Mouse (Mus musculus) embryonic fibroblast, embryonic 13.5 days (primary cell): ENCODE results near the gene Slc5a5.

ENCODE experiments used
- CTCF ChIP-seq: IDR thresholded peaks from 2 replicates; pipeline ENCODE4 v1.5.1; 2011; ENCODE audit warnings: mild to moderate bottlenecking, control low read depth, low read length, moderate library complexity, borderline replicate concordance; ENCODE audit not compliant: insufficient read depth
- POLR2A ChIP-seq: IDR thresholded peaks from 2 replicates; pipeline ENCODE4 v1.6.1; 2011; ENCODE audit warnings: low read depth, mild to moderate bottlenecking, control low read depth, low read length, moderate library complexity

DNA sequence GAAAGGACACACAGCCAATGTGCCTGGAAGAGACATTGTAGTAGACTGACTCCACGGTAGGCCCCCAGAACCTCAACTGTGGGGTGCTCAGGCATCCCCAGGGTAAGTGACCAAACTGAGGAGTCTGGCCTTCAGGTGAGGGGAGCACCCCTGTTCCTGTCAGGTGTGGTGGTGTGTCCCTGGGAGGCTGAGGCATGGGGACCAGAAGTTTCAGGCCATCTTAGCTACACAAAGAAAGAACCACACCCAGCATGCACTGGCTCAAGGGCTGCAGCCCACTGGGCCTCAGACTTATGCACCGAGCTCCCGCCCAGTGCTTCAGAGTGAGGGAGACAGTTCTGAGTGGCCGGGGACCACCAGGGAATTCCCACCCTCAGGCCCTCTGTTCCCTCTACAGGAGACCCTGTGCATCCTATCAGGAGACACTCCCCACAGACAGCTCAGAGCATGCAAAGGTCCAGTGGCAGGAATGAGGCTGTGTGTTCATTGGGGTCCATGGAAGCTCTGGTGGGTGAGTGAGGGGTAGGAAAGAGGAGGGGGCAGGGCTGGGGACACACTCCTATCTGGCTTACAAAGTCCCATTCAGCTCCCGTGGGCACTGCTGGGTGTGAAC lies 21.3 kb downstream of the Slc5a5 start:
- TF ChIP-seq POLR2A (no peak), CTCF (no peak)
